Mouse (Mus musculus): ENCODE measurements around the gene Ccdc180. TPM values are rescaled to one million over a fixed set of nuclear protein-coding genes. Genes with fewer than 3 reads are reported as not detected.

Ccdc180 gene
- total RNA-seq (2015) (0.22 and 1.1 TPM in 2 replicates), total RNA-seq (2017) (0.24 and 0.71 TPM in 2 replicates)

DNA sequence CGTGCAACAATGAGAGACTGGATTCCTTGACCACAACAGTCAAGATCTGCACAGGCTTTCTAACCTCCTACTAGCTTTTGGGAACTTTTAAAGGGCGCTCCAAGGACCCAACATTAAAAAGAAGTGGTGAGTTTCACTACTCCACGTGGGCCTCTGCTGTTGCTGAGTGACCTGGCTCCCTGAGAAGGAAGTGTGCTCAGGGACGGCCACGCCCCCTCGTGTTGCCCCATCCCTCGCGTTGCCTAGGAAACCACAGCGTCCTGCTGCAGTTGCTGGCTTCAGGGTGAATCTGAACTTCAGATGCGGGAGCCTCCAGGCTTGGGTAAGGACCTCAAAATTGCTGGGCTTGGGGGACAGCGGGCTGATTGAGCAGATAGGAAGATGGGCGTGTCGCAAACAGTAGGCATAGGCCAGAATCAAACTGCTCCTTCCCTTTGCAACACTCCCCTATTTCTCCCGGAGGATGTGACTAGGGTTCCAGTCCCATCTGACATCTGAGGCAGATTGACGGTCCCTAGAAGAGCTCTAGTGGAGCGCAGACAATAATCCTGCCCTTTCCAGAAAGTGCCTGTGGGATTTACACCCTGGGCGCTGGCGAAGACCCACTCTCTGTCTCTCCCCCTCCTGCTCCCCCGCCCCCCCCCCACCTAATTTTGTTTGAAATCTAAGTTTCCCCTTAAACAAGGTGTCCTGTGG, at the start of gene Ccdc180:
Gene Ccdc180, plus strand, starts transcription at position 238 of the 696 bp plus-strand sequence.
- peak; percentile 100 for ATAC-seq (replicated peaks; ENCODE audit: poor library complexity)

- 0 out of 2 replicates have a peak, but pooled peaks have one; percentile 44 for ATAC-seq (replicated peaks; ENCODE audit: poor library complexity)
Observed at GRCm38 (mm10) chr4:45844355-45844754, 45.7 kb upstream of the Ccdc180 start.

- no peak for ATAC-seq (replicated peaks; ENCODE audit: poor library complexity)
Observed at GRCm38 (mm10) chr4:45846263-45846662, 43.8 kb upstream of the Ccdc180 start.

GRCm38 (mm10) chr4:45848109-45848824, 41.8 kb upstream of the Ccdc180 start, which contains the start of gene Stra6l:
TSS of gene Stra6l (plus strand) at chr4:45848664.
- ATAC-seq (replicated peaks; ENCODE audit: poor library complexity) = peak; percentile 23; the same call in 1 of the 2 replicates

- ATAC-seq (replicated peaks; ENCODE audit: poor library complexity) = no peak
Observed at GRCm38 (mm10) chr4:45848825-45849156, 41.3 kb upstream of the Ccdc180 start.

DNA sequence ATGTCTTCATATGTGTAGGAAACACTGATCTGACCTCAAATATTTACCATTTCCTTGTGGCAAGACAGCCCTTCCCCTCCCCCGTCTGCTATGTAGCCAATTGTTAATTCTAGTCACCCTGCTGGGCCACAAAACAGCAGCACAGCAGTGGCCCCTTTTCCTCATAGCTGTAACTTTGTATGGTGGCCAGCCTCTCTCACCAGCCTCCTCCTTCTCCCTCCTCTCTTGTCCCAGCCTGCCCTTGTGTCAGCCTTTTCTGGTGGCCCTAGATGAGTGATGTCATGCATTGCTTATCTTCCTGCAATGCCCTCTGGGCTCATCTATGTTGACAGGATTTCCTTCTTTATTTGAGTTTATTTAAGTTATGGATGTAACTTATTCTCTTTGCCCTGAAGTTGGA, 40.7 kb upstream of the Ccdc180 start:
- no peak for ATAC-seq (replicated peaks; ENCODE audit: poor library complexity)

DNA sequence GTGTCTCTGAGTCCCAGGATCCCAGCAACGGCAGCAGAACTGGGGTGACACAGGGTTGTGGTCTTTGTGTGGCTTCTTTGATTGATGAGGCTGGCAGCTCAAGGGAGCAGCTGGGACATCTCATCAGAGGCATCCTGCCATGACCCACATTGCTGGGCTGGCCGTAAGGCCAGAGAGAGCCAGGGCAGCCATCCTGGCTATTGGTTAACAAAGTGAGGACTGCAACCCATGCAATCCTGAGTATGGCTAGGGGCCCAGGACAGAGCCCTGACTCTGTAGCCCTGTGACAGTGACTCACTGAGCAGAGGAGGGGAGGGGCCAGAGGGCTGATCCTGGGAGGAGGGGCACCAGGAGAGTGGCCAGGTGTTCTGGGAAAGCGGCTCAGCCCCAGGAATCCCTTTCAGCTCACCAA, 38.5 kb upstream of the Ccdc180 start:
- ATAC-seq (replicated peaks; ENCODE audit: poor library complexity) = no peak

- ATAC-seq (replicated peaks; ENCODE audit: poor library complexity) = no peak
Observed at GRCm38 (mm10) chr4:45853496-45854246, 36.4 kb upstream of the Ccdc180 start.

DNA sequence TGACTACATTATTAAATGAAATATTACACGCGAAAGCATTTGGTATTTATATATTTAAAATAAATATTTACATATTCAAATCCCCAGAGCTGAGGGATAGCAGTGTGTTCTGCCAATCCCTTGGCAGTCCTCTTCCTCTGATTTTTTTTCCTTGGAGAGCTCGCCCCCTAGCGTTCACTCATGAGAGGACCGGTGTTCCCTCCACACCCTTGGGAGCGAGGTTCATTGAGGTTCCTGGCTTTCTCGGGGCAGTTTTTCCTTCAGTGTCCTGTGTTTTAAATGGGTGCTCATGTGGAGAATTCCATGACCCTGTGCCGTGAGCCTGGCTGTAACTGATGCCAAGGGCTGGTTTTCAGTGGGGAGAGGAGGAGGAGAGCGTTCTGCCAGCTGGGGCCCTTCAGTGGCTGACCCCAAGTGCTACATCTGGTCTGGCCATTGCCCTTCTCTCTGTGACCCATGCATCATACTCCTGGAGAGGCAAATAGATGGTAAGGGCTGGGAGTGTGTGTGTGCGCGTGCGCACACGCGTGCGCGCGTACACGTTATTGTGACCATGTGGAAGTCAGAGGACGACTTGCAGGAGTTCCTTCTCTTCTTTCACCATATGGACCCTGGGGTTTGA, 34.2 kb upstream of the Ccdc180 start:
- peak; percentile 71 for ATAC-seq (replicated peaks; ENCODE audit: poor library complexity)

- ATAC-seq (replicated peaks; ENCODE audit: poor library complexity) = peak; percentile 52
Observed at GRCm38 (mm10) chr4:45861160-45861559, 28.9 kb upstream of the Ccdc180 start.

- ATAC-seq (replicated peaks; ENCODE audit: poor library complexity) = no peak
Observed at GRCm38 (mm10) chr4:45867416-45867815, 22.7 kb upstream of the Ccdc180 start.

DNA sequence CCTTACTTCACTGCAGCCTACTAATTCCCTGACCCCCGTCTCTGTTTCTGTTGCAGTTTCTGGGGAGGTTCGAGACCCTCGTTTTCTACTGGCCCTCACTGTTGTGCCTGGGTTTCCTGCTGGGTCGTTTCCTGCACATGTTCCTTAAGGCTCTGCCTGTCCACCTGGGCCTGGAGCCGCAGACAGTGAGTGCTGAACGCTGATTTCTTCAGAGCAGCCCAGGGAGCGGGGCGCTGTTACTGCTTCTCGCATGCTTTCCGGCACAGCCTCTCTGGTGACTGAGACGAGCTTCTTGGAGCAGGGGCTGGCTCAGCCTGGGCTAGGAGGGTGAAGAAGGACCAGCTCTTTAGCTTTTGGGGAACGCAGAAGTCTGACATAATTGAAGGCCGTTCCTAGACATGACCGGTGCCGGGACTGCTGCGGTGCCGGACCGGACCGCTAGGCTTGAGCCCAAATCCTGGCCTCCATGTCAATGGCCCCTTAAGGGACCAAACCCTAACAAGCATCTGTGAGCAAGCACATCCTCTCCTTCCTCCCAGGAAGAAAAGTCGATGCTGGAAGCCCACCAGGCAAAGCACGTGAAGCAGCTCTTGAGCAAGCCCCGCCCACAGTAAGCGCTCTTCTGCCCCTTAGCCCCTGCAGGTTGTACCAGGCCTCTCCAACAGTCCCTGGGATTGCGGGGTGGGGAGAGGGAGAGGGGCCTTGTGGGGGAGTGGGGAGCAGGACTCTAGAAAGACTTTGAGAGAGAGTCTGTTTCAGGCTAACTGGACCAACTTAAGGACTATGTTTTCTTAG, 20.9 kb upstream of the Ccdc180 start:
- no peak for ATAC-seq (replicated peaks; ENCODE audit: poor library complexity)

- no peak for ATAC-seq (replicated peaks; ENCODE audit: poor library complexity)
Observed at GRCm38 (mm10) chr4:45872147-45872546, 18.0 kb upstream of the Ccdc180 start.

DNA sequence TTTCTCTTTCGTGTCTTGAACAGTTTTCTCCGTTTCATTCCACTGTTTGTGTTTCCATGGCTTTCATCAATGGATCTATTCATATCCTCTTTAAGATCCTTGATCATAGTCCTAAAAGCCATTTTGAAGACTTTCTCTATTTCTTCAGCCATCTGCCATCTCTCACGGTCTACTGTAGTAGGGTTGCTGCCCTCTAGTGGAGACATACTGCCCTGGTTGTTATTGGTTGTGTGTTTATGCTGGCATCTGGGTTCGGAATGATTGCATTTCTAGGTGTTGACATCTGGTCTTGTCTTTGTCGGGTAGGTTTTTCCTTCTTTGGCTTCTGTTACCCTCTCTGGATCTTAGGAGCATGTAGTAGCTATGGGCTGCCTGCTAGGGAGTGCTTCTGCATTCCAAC, 11.2 kb upstream of the Ccdc180 start:
- ATAC-seq (replicated peaks; ENCODE audit: poor library complexity) = 0 out of 2 replicates have a peak, but pooled peaks have one; percentile 42

DNA sequence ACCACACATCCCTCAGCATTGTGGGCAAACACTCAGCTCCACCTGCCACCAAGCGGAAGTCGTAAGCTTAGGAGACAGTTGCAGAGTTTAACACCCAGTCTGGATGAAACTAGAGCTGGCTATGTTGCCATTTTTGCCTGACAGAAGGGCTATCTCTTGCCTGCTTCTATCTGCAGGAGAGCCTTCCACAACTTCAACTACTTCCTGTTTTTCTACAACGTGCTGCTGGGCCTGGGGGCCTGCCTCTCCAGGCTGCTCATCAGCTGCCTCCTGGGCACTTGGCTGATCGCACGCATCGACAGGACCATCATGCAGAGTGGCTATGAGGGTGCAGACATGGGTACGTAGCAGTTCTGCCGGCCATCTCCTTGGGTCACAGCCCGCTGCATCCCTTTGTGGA, 7.6 kb upstream of the Ccdc180 start:
- peak; percentile 43 for ATAC-seq (replicated peaks; ENCODE audit: poor library complexity)

DNA sequence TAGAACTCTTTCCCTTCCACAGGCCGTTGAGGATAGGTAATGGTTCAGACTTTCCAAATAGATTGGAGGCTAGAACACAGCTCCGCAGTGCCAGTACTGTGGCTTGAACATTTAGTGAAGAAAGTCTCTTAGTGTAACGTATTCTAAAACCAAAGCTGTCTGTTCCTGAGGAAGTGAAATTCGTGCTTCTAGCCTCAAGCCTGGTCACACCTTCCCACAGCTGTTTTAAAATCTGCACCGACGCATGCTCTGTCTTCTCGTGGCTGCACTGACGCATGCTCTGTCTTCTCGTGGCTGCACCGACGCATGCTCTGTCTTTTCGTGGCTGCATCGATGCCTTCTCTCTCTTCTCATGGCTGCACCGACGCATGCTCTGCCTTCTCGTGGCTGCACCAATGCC, 6.9 kb upstream of the Ccdc180 start:
- ATAC-seq (replicated peaks; ENCODE audit: poor library complexity) = peak; percentile 77

DNA sequence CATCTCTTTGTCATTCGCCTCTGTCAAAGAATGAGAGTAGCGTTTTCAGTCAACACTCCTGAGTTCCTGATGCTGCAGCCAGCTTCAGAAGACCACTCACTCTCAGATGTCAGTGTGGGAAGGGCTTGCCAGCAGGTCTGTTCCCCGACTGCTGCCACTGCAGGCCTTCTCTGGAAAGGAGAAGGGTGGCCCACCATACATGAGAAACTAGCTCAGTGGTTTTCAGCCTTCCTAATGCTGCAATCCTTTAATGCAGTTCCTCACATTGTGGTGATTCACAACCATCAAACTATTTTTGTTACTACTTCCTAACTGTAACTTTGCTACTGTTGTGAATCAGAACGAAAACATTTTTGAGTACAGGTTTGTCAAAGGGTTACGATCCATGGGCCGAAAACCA, 616 bp upstream of the Ccdc180 start:
- ATAC-seq (replicated peaks; ENCODE audit: poor library complexity) = peak; percentile 57

DNA sequence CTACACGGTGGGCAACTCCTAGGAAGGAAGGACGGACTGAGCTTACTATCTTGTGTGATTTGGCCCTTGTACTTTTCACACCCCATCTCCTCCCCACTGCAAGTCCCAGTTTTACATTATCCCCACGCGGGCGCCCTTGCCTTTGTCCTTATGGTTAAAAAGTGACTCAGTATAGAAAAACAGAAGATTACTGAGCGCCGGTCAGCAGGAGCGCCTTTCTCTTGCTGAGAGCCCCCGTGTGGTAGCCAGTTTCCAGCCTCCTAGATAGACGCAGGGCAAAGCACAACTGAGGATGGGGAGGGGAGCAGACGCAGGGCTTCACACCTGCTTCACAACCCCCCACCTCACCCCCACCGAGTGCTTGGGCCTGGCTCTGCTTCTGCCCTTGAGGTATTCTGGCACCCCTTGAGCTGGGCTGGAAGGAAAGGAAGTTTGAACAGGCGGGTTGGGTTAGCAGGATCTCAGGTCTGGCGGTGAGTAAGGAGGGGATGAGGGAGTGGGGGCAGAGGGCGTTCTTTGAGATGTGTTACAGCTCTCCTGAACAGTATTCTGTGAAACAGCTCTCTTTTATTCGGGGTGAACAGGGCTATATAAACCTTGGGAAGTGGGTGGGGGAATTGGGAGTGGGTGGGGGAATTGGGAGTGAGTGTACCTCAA, 6.5 kb downstream of the Ccdc180 start:
- no peak for ATAC-seq (replicated peaks; ENCODE audit: poor library complexity)

DNA sequence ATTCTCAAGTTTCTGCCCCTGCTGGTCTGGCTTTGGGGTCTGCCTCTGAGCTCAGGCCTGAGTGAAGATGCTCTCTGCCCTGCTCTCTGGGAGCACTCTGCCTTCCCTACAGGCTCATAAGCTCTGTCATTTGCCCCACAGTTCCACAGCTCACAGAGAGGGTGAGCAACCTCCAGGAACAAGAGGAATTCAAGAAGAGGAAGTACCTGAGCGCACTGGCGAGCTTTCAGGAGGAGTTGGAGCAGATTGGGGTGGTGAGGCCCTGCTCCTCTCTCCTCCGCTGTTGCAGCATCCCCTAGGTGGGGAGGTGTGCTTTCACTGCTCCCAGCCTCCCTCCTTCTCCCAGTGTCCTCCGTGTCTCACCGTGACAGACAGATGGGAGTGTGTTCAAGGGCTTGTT, 8.3 kb downstream of the Ccdc180 start:
- ATAC-seq (replicated peaks; ENCODE audit: poor library complexity) = peak; percentile 54

GRCm38 (mm10) chr4:45909256-45909655, 19.2 kb downstream of the Ccdc180 start:
- ATAC-seq (replicated peaks; ENCODE audit: poor library complexity) = no peak

All from megakaryocyte progenitor cell, adult 5-6 weeks (primary cell).